Mouse (Mus musculus) kidney, adult 10 weeks (tissue): Measurements from ENCODE around the gene Gid8. TPM values are rescaled to one million over a fixed set of nuclear protein-coding genes. Genes with fewer than 3 reads are reported as not detected.

Experiments
- polyA plus RNA-seq: library from polyadenylated mRNA; stranded (reverse); fragments of 350-450 nt; fragmentation: Illumina TruSeq; extraction: RNeasy Lipid Tissue Mini Kit (QIAGEN cat#74804); gene quantifications from one replicate; pipeline ENCODE4 v1.2.3, GENCODE M21; 2014; ENCODE audit warnings: low read depth, low replicate concordance

Gid8 gene
- 40.3 TPM for polyA plus RNA-seq

DNA sequence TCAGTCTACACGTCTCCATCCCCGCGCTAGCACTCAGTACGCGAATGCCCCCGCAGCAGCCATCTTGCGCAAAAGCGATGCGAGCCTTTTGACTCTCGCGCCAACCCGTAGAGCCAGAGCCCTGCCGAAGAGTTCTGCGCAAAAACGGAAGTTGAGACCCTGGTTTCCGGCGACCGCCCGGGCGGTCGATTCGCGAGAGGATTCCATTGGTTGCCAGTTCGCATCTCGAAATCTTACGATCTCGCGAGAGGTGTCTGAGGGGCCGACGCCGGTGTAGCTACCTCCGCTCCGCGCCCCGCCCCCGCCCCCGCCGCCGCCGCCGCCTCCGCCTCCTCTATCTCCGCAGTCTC, at the start of gene Gid8, which contains the start of gene Dido1:
Gene Gid8, plus strand, starts transcription at position 195 of the 350 bp plus-strand sequence.
Gene Dido1, minus strand, starts transcription at position 77 of the 350 bp plus-strand sequence.

DNA sequence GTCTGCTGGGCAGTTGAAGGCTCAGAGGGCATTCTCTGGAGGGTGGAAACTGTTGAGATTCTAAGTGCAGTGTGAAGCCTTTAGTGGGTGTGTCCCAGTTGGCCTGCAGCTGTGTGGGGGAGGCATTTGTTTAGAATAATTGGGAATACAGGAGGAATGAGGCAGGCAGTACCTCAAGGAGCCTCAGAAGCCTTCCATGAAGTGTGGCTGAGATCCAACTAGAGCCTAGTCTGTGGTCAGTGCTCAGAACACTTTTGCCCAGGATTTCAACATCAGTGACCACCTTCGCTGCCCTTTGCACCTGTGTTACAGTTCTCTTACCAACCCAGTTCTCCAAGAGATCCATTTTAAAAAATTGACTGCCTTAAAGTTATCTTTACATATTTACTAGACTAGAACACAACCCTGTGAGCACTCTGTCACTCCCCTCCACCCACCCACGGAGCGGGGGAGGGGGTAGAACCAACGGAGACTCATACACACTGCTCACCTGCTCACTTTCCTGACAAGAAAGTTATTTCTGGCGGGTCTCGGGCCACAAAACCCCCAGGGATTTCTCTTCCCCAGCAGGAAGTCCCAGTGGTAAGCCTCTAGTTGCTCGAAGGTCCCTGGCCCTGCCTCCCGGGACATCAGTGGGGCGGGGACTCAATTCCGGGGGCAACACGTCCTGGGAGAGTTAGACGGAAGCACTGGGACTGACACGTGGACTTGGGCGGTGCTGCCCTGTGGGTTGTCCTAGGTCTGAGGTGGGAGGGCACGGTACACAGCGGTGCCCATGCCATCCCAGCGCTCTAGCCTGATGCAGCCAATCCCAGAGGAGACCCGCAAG, 14.9 kb downstream of the Gid8 start, which contains the start of gene Slc17a9:
Gene Slc17a9, plus strand, starts transcription at position 679 of the 829 bp plus-strand sequence.

Other genes with a start within 250 kb of the Gid8 start
- not detected for gene Ntsr1, start 210.1 kb upstream of the Gid8 start, polyA plus RNA-seq
- 9.7 TPM for gene Mrgbp, start 128.8 kb upstream of the Gid8 start, polyA plus RNA-seq
- gene Ogfr, start 120.9 kb upstream of the Gid8 start, polyA plus RNA-seq, result 15.1 TPM
- not detected for gene Col9a3, start 112.3 kb upstream of the Gid8 start, polyA plus RNA-seq
- not detected for gene Tcfl5, start 67.4 kb upstream of the Gid8 start, polyA plus RNA-seq
- gene Dido1, start 118 bp upstream of the Gid8 start, polyA plus RNA-seq, result 15.1 TPM
- not detected for gene Slc17a9, start 15.1 kb downstream of the Gid8 start, polyA plus RNA-seq
- gene Bhlhe23, start 66.8 kb downstream of the Gid8 start, polyA plus RNA-seq, result not detected
- 31.2 TPM for gene Ythdf1, start 210.8 kb downstream of the Gid8 start, polyA plus RNA-seq
- gene Birc7, start 218.9 kb downstream of the Gid8 start, polyA plus RNA-seq, result not detected
- not detected for gene Nkain4, start 244.6 kb downstream of the Gid8 start, polyA plus RNA-seq